Mouse (Mus musculus) midbrain, embryonic 10.5 days (tissue): Measurements from ENCODE around the gene Tceanc. TPM values are rescaled to one million over a fixed set of nuclear protein-coding genes. Genes with fewer than 3 reads are reported as not detected.

Experiments used
- DNase-seq: peaks from one replicate; pipeline ENCODE4 v3.0.0-alpha.2; 2017; ENCODE audit warnings: low spot score
- H3K27ac ChIP-seq: fragments of 300-500 bp; sonication (generic); replicated peaks from 2 replicates; pipeline ENCODE4 v1.5.1; 2016; ENCODE audit warnings: mild to moderate bottlenecking
- H3K27me3 ChIP-seq: fragments of 300-500 bp; sonication (generic); 2 replicates; pipeline ENCODE4 v1.6.1; 2016; ENCODE audit warnings: low read depth, mild to moderate bottlenecking; ENCODE audit not compliant: poor library complexity, severe bottlenecking
- H3K36me3 ChIP-seq: fragments of 300-500 bp; sonication (generic); 2 replicates; pipeline ENCODE4 v1.6.1; 2016; ENCODE audit warnings: mild to moderate bottlenecking, moderate library complexity
- H3K4me1 ChIP-seq: fragments of 300-500 bp; sonication (generic); 2 replicates; pipeline ENCODE4 v1.6.1; 2016
- H3K4me3 ChIP-seq: fragments of 300-500 bp; sonication (generic); 2 replicates; pipeline ENCODE4 v1.5.1; 2016; ENCODE audit warnings: mild to moderate bottlenecking, moderate library complexity
- H3K9me3 ChIP-seq: fragments of 300-500 bp; sonication (generic); replicated peaks from 2 replicates; pipeline ENCODE4 v1.6.1; 2016; ENCODE audit warnings: mild to moderate bottlenecking
- WGBS: fragments of 180-500 bp; shearing (Covaris S2); methylation state at CpG from one replicate; pipeline ENCODE4 v1.1.7; 2016; 5-methylcytosine and 5-hydroxymethylcytosine counted together
- polyA plus RNA-seq: library from polyadenylated mRNA; unstranded; fragments of >200 nt; fragmentation: Nextera tagmentation; extraction: Ambion mirVana; gene quantifications from 2 replicates; pipeline ENCODE4 v1.2.1, GENCODE M21; 2016

Tceanc gene
- polyA plus RNA-seq, 1 experiment from 2014 or later, result 12.4 TPM

DNA sequence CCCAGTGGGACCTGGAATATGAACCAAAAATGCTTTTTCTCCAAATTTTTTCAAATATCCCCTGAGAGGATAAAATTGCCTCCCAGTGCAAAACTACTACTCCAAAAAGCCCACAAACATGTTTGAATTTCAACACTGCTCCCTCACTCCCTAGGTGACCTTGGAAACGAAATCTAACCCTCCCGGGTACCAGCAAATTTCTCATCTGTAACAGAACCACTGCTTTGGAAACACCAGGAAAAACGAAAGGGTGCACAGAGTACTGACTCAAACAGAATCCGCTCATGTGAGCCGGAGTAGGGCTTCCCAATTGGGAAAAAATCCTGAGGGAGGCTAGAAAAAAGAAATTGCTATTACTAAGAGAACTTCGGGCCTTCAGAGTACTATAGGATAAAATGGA is 41.0 kb downstream of the Tceanc start:
- Histone ChIP-seq H3K4me3 (peak overlapping the region; percentile 71; the same call in 1 of the 2 replicates), H3K27me3 (peaks cover 64% of the 10 kb centered on the region), H3K27ac (no peak overlapping the region), H3K9me3 (no peaks in the 10 kb centered on the region), H3K36me3 (peaks cover 19% of the 10 kb centered on the region), H3K4me1 (peaks cover 7% of the 10 kb centered on the region; the same call in 1 of the 2 replicates)
- DNase-seq, result no peak
- WGBS, result 84% methylated on average over 6 of the region's 6 CpGs

GRCm38 (mm10) chrX:166472612-166473011 is 45.8 kb downstream of the Tceanc start:
- no peak for DNase-seq
- Histone ChIP-seq H3K4me1 (0 out of 2 replicates have a peak, but pooled peaks cover 4% of the 10 kb centered on the region), H3K4me3 (no peak overlapping the region), H3K9me3 (no peaks in the 10 kb centered on the region), H3K36me3 (peaks cover 47% of the 10 kb centered on the region), H3K27ac (no peak overlapping the region), H3K27me3 (peaks cover 89% of the 10 kb centered on the region)
- WGBS, result 91% methylated on average over 6 of the region's 6 CpGs

GRCm38 (mm10) chrX:166468321-166468720 is 50.0 kb downstream of the Tceanc start:
- H3K36me3 ChIP-seq, result peaks cover 36% of the 10 kb centered on the region
- no peak overlapping the region for H3K4me3 ChIP-seq
- H3K4me1 ChIP-seq, result no peaks in the 10 kb centered on the region
- DNase-seq, result no peak
- no peak overlapping the region for H3K27ac ChIP-seq
- peaks cover 68% of the 10 kb centered on the region for H3K27me3 ChIP-seq
- no peaks in the 10 kb centered on the region for H3K9me3 ChIP-seq
- WGBS, result 91% methylated on average over 7 of the region's 7 CpGs

- no peak for DNase-seq
- no peaks in the 10 kb centered on the region for H3K4me1 ChIP-seq
- WGBS, result 79% methylated on average over 1 of the region's 1 CpGs
- peaks cover 39% of the 10 kb centered on the region for H3K36me3 ChIP-seq
- peaks cover 55% of the 10 kb centered on the region for H3K27me3 ChIP-seq
- H3K4me3 ChIP-seq, result no peak overlapping the region
- H3K27ac ChIP-seq, result no peak overlapping the region
- no peaks in the 10 kb centered on the region for H3K9me3 ChIP-seq
These were observed 62.8 kb downstream of the Tceanc start for GRCm38 (mm10) chrX:166455525-166455924.

DNA sequence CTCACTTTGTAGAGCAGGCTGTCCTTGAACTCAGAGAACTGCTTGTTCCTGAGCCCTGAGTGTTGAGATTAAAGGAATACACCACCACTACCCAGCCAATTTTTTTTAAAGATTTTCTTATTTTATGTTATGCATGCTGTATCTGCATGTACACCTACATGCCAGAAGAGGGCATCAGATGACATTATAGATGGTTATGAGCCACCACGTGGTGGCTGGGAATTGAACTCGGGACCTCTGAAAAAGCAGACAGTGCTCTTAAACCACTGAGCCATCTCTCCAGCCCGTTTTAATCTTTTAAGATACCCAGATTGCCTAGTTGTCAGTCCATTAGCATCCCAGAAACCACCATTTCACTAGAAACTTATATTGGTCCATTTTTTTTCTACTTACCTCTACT is 64.0 kb downstream of the Tceanc start:
- H3K9me3 ChIP-seq, result no peaks in the 10 kb centered on the region
- H3K27ac ChIP-seq, result no peak overlapping the region
- peaks cover 42% of the 10 kb centered on the region for H3K36me3 ChIP-seq
- H3K4me1 ChIP-seq, result no peaks in the 10 kb centered on the region
- WGBS, result 78% methylated on average over 3 of the region's 3 CpGs
- no peak overlapping the region for H3K4me3 ChIP-seq
- DNase-seq, result no peak
- peaks cover 61% of the 10 kb centered on the region for H3K27me3 ChIP-seq

- H3K27me3 ChIP-seq, result peaks cover 63% of the 10 kb centered on the region
- no peaks in the 10 kb centered on the region for H3K9me3 ChIP-seq
- DNase-seq, result no peak
- no peaks in the 10 kb centered on the region for H3K4me1 ChIP-seq
- WGBS, result 90% methylated on average over 6 of the region's 6 CpGs
- H3K4me3 ChIP-seq, result no peak overlapping the region
- H3K36me3 ChIP-seq, result peaks cover 47% of the 10 kb centered on the region
- H3K27ac ChIP-seq, result no peak overlapping the region
These were observed 64.8 kb downstream of the Tceanc start for GRCm38 (mm10) chrX:166453532-166453931.

Other genes with a start within 250 kb of the Tceanc start
- 32.7 and 42.6 TPM in 2 replicates for gene Trappc2, start 78.0 kb downstream of the Tceanc start, polyA plus RNA-seq
- 6.6 and 7.1 TPM in 2 replicates for gene Ofd1, start 77.9 kb downstream of the Tceanc start, polyA plus RNA-seq
- 41.1 and 43.2 TPM in 2 replicates for gene Rab9, start 38.7 kb downstream of the Tceanc start, polyA plus RNA-seq
- gene Egfl6, start 67.2 kb upstream of the Tceanc start, polyA plus RNA-seq, result 2.2 and 4.5 TPM in 2 replicates